Mouse (Mus musculus): ENCODE measurements around the gene Ndufb4.
"Not testable (repeated sequence)": the region's sequence is repeated elsewhere in the genome, so short reads cannot be mapped to it uniquely, and the experiment has no call there.

The Ndufb4 gene

GRCm38 (mm10) chr16:37677586-37677985, 23.3 kb upstream of the Ndufb4 start:
- DNase-seq (ENCODE audit: low spot score), result no peak

- no peak for DNase-seq (ENCODE audit: low spot score)
These were observed 22.4 kb upstream of the Ndufb4 start for GRCm38 (mm10) chr16:37676677-37677072.

- no peak for DNase-seq (ENCODE audit: low spot score)
These were observed 21.9 kb upstream of the Ndufb4 start for GRCm38 (mm10) chr16:37676024-37676676.

GRCm38 (mm10) chr16:37675326-37675725, 21.1 kb upstream of the Ndufb4 start:
- DNase-seq (ENCODE audit: low spot score), result no peak

GRCm38 (mm10) chr16:37670666-37671283, 16.5 kb upstream of the Ndufb4 start:
- no peak for DNase-seq (ENCODE audit: low spot score)

- no peak for DNase-seq (ENCODE audit: low spot score)
These were observed 11.2 kb upstream of the Ndufb4 start for GRCm38 (mm10) chr16:37665394-37665935.

- no peak for DNase-seq (ENCODE audit: low spot score)
These were observed 9.6 kb upstream of the Ndufb4 start for GRCm38 (mm10) chr16:37663643-37664459.

- DNase-seq (ENCODE audit: low spot score), result no peak
These were observed 2.5 kb upstream of the Ndufb4 start for GRCm38 (mm10) chr16:37656796-37657195.

GRCm38 (mm10) chr16:37655756-37656347, 1.6 kb upstream of the Ndufb4 start:
- no peak for DNase-seq (ENCODE audit: low spot score)

GRCm38 (mm10) chr16:37654831-37655455, 690 bp upstream of the Ndufb4 start:
- no peak for DNase-seq (ENCODE audit: low spot score)

- no peak for DNase-seq (ENCODE audit: low spot score)
These were observed 1.2 kb downstream of the Ndufb4 start for GRCm38 (mm10) chr16:37653058-37653457.

GRCm38 (mm10) chr16:37652654-37653053, 1.6 kb downstream of the Ndufb4 start:
- DNase-seq (ENCODE audit: low spot score), result no peak

GRCm38 (mm10) chr16:37651467-37651866, 2.8 kb downstream of the Ndufb4 start:
- DNase-seq (ENCODE audit: low spot score), result no peak

GRCm38 (mm10) chr16:37649068-37649467, 5.2 kb downstream of the Ndufb4 start:
- no peak for DNase-seq (ENCODE audit: low spot score)

- DNase-seq (ENCODE audit: low spot score), result no peak
These were observed 6.3 kb downstream of the Ndufb4 start for GRCm38 (mm10) chr16:37647936-37648335.

- DNase-seq (ENCODE audit: low spot score), result no peak
These were observed 7.2 kb downstream of the Ndufb4 start for GRCm38 (mm10) chr16:37647067-37647466.

GRCm38 (mm10) chr16:37645799-37646198, 8.5 kb downstream of the Ndufb4 start:
- DNase-seq (ENCODE audit: low spot score), result no peak

- DNase-seq (ENCODE audit: low spot score), result no peak
These were observed 9.0 kb downstream of the Ndufb4 start for GRCm38 (mm10) chr16:37645211-37645610.

- DNase-seq (ENCODE audit: low spot score), result no peak
These were observed 9.8 kb downstream of the Ndufb4 start for GRCm38 (mm10) chr16:37644486-37644885.

GRCm38 (mm10) chr16:37640522-37640921, 13.7 kb downstream of the Ndufb4 start:
- DNase-seq (ENCODE audit: low spot score), result not testable (repeated sequence)

GRCm38 (mm10) chr16:37637802-37638201, 16.5 kb downstream of the Ndufb4 start:
- DNase-seq (ENCODE audit: low spot score), result no peak

- DNase-seq (ENCODE audit: low spot score), result no peak
These were observed 18.1 kb downstream of the Ndufb4 start for GRCm38 (mm10) chr16:37636107-37636506.

Data from lung, postnatal 25 days (tissue).